Mouse (Mus musculus) erythroid progenitor cell, adult 5-6 weeks (primary cell): ENCODE data around the gene Pdpn. TPM values are rescaled to one million over a fixed set of nuclear protein-coding genes. Genes with fewer than 3 reads are reported as not detected.
"Not testable (repeated sequence)": the region's sequence is repeated elsewhere in the genome, so short reads cannot be mapped to it uniquely, and the experiment has no call there.

Source experiments
- ATAC-seq: replicated peaks from 2 replicates; pipeline ENCODE4 v1.8.0; 2016; ENCODE audit warnings: moderate number of reproducible peaks, mild to moderate bottlenecking, moderate TSS enrichment, inconsistent platforms; ENCODE audit not compliant: poor library complexity, low FRiP score, severe bottlenecking
- total RNA-seq, 2 experiments: library from RNA; stranded (forward) in 1 of 2; stranded (reverse) in 1 of 2; fragments of 150-400 nt in 1 of 2; fragments of 186-747, 209-891 nt in 1 of 2; gene quantifications; 2 replicates each; pipeline versions ENCODE4 v1.2.3 to v1.2.4; 2015 to 2017; ENCODE audit warnings: low replicate concordance in 2 of 2

The Pdpn gene
- total RNA-seq (2015; ENCODE audit: low replicate concordance) (not detected in 2 replicates), total RNA-seq (2017; ENCODE audit: low replicate concordance) (not detected in 2 replicates)

GRCm38 (mm10) chr4:143299325-143300070 is at the start of gene Pdpn:
Pdpn (minus strand) TSS chr4:143299564.
- no peak for ATAC-seq

GRCm38 (mm10) chr4:143348678-143349077 is 49.3 kb upstream of the Pdpn start:
- 0 out of 2 replicates have a peak, but pooled peaks have one; percentile 26 for ATAC-seq

DNA sequence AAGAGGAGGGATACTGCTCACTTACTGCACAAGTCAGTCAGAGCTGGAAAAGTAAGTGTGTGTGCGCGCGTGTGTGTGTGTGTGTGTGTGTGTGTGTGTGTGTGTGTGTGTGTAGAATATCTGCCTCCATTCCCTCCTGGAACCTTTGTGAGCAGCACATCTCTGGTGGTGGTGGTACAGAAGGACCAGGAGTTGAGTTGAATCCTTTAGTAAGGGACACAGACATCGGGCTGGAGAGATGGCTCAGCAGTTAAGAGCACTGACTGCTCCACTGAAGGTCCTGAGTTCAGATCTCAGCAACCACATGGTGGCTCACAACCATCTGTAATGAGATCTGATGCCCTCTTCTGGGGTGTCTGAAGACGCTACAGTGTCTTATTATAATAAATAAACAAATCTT is 46.1 kb upstream of the Pdpn start:
- ATAC-seq = not testable (repeated sequence)

GRCm38 (mm10) chr4:143341470-143341869 is 42.1 kb upstream of the Pdpn start:
- ATAC-seq = no peak

- no peak for ATAC-seq
Observed at GRCm38 (mm10) chr4:143339808-143340207, 40.4 kb upstream of the Pdpn start.

- no peak for ATAC-seq
Observed at GRCm38 (mm10) chr4:143336096-143336495, 36.7 kb upstream of the Pdpn start.

DNA sequence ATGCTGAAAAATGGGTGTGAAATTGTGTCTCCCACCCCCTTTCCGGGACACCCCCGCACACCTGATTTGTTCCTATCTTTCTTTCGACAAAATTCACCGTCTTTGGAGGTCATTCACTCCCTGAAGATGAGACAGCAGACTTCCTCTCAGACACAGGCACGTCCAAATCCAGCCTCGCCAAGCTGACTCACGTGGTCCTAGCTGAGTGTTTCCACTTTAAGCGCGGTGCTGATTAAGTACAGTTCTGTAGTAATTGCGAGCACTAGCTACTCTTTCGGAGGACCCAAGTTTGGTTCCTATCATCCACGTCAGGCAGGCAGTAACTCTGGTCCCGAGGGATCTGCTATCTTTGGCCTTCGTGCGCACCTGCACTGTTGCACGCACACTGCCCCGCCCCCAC is 35.6 kb upstream of the Pdpn start:
- ATAC-seq = no peak

- no peak for ATAC-seq
Observed at GRCm38 (mm10) chr4:143334145-143334544, 34.8 kb upstream of the Pdpn start.

GRCm38 (mm10) chr4:143331787-143332186 is 32.4 kb upstream of the Pdpn start:
- no peak for ATAC-seq

GRCm38 (mm10) chr4:143330566-143330965 is 31.2 kb upstream of the Pdpn start:
- no peak for ATAC-seq

DNA sequence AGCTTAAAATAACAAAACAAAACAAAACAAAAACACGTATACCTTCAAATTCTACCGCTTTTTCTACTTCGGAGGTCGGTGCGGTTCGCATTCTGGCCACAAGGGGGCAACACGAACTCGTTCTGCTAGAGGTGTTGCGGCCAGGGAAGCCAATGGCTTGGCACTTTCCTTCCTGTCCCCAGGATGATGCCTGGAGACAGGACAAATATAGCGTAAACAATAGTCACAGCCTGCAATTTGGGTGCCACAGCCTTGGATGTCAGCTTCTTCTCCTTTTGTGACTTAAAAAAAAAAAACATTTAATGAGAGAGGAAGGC is 26.2 kb upstream of the Pdpn start:
- ATAC-seq = no peak

GRCm38 (mm10) chr4:143324925-143325624 is 25.7 kb upstream of the Pdpn start:
- ATAC-seq = no peak

DNA sequence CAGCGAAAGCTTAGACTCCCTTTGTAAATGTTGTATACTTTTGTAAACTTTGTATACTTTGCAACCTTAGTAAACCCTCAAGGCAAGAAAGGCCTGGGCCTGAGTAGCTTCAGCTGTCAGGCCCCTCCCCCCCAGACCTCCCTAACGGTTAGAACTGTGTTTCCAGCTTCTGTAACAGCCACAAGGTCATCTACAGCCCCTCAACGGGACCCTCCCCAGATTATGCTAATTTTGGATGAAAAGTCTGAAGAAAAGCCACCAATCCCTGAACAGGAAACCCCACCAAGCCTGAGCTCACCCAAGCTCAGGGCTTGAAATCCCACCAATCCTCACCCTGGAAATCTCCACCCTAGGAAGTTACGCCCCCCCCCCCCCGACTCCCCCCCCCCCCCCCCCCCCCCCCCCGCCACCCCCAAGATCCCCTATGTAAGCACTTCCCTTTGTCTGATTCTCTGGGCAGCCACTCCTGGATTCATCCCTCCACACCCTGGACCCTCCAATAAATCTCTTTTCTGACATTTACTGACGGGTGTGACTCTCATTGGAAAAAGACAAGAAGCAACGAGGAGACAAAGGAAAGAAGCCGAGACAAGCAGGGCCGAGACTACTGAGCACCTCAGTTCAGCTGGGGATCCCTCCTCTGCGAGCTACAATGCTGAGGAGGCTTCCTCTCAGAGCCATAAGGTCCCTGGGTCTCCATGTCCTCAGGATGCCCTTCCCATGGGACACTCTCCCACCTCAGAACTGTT is 25.0 kb upstream of the Pdpn start:
- ATAC-seq = no peak

DNA sequence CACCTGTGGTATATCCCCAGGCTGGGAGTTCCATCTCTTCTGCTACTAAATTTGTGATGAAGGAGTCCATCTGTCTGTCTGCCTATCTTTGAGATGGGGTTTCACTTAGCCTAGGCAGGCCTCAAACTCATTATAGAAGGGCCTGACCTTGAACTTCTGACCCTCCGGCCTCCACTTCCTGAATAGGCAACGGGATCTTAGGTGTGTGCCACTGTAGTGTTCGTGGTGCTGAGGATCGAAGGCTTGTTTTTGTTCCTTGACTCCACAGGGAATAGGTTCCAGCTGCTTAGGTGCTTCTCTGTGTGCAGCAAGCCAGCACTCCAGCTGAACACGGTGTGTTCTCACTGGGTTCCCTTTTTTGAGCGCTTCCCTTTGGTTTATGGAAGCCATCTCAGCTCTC is 13.9 kb upstream of the Pdpn start:
- ATAC-seq = no peak

GRCm38 (mm10) chr4:143311341-143311740 is 12.0 kb upstream of the Pdpn start:
- no peak for ATAC-seq

GRCm38 (mm10) chr4:143305987-143306772 is 6.8 kb upstream of the Pdpn start:
- no peak for ATAC-seq

- no peak for ATAC-seq
Observed at GRCm38 (mm10) chr4:143305031-143305430, 5.7 kb upstream of the Pdpn start.

- no peak for ATAC-seq
Observed at GRCm38 (mm10) chr4:143302279-143302890, 3.0 kb upstream of the Pdpn start.

DNA sequence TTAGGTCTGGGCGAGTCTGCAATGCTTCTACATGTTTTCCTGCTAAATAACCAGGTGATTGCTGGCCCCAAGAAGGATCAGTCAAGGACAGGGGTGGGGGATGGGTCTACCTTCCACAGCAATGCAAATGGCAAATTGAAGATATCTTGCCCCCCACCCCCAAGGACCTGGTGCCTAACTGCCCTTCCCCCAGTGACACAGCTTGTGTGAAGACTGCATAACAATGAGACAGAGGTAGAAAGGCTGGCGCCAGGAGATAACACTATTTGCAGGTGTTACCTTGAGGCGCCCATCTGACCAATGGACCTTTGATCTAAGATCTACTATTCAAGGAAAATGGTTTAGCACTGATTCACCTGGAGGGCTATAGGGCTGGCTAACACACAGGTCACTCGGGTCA is 2.5 kb upstream of the Pdpn start:
- ATAC-seq = no peak

GRCm38 (mm10) chr4:143301042-143301441 is 1.7 kb upstream of the Pdpn start:
- ATAC-seq = no peak
